Mouse (Mus musculus): ENCODE measurements around the gene Ttc12.

Gene Ttc12

DNA sequence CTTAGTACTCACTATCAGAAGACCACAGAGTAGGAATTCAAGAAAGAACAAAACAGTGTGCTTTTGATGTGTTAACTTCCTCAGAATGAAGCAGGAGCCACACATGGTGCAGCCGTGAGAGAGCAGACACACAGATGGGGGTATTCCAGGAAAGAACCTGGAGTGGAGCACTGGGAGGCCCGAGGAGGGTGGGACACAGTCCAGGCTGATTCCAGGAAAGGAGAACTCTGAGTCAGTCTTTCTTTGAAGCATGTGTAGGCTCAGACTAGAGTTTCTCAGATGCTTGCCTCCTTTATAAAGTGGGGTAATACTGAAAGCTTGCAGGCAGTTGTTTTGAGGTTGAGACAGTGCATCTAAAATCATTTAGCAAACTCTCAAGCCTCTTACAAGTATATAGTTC, 93.8 kb downstream of the Ttc12 start:
- no peak for DNase-seq (ENCODE audit: low spot score in 2 of 2)

Measured in spleen, postnatal 4 days (tissue).